Mouse (Mus musculus) stomach, postnatal 0 days (tissue): ENCODE measurements around the gene Dlg1. TPM values are rescaled to one million over a fixed set of nuclear protein-coding genes. Genes with fewer than 3 reads are reported as not detected.

ENCODE experiments used
- ATAC-seq: fragments of 200-750 bp; cut with Nextera tagmentation; 2 replicates; pipeline ENCODE4 v1.8.0; 2017; ENCODE audit not compliant: low FRiP score, low TSS enrichment
- DNase-seq: peaks from one replicate; pipeline ENCODE4 v3.0.0-alpha.2; 2016; ENCODE audit warnings: low spot score
- H3K27ac ChIP-seq: fragments of 300-500 bp; sonication (generic); replicated peaks from 2 replicates; pipeline ENCODE4 v1.5.1; 2014; ENCODE audit warnings: mild to moderate bottlenecking, control low read depth
- H3K27me3 ChIP-seq: fragments of 300-500 bp; sonication (generic); 2 replicates; pipeline ENCODE4 v1.6.1; 2014; ENCODE audit warnings: low read length; ENCODE audit not compliant: control insufficient read depth, insufficient read depth
- H3K36me3 ChIP-seq: fragments of 300-500 bp; sonication (generic); 2 replicates; pipeline ENCODE4 v1.6.1; 2014; ENCODE audit warnings: low read length, mixed read lengths; ENCODE audit not compliant: control insufficient read depth, insufficient read depth
- H3K4me1 ChIP-seq: fragments of 300-500 bp; sonication (generic); replicated peaks from 2 replicates; pipeline ENCODE4 v1.6.1; 2014; ENCODE audit warnings: antibody characterized with exemption; ENCODE audit not compliant: control insufficient read depth, insufficient read depth
- H3K4me2 ChIP-seq: fragments of 300-500 bp; sonication (generic); replicated peaks from 2 replicates; pipeline ENCODE4 v1.6.1; 2014; ENCODE audit warnings: low read depth, mild to moderate bottlenecking, control low read depth, moderate library complexity
- H3K4me3 ChIP-seq: fragments of 300-500 bp; sonication (generic); 2 replicates; pipeline ENCODE4 v1.5.1; 2014; ENCODE audit warnings: low read depth, low read length, control low read depth
- H3K9ac ChIP-seq: fragments of 300-500 bp; sonication (generic); 2 replicates; pipeline ENCODE4 v1.6.1; 2014; ENCODE audit warnings: mild to moderate bottlenecking, low read length, control low read depth, mixed read lengths
- H3K9me3 ChIP-seq: fragments of 300-500 bp; sonication (generic); 2 replicates; pipeline ENCODE4 v1.6.1; 2016; ENCODE audit warnings: low read length; ENCODE audit not compliant: control insufficient read depth
- CTCF ChIP-seq: IDR thresholded peaks from 2 replicates; pipeline ENCODE4 v1.5.1; 2016; ENCODE audit warnings: antibody characterized with exemption, low read depth, mild to moderate bottlenecking, moderate library complexity
- EP300 ChIP-seq: optimal IDR thresholded peaks from 2 replicates; pipeline ENCODE3; 2016; ENCODE audit warnings: antibody characterized with exemption
- WGBS: fragments of 180-500 bp; shearing (Covaris S2); extraction: QIAGEN DNeasy Blood & Tissue Kit; methylation state at CpG from one replicate; pipeline ENCODE4 v1.1.7; 2014; 5-methylcytosine and 5-hydroxymethylcytosine counted together
- polyA plus RNA-seq: library from polyadenylated mRNA; unstranded; fragments of >200 nt; fragmentation: Nextera tagmentation; extraction: Ambion mirVana; gene quantifications from 2 replicates; pipeline ENCODE4 v1.2.1, GENCODE M21; 2015

Gene Dlg1
- polyA plus RNA-seq, 1 experiment from 2014 or later = 11.8 TPM

- Histone ChIP-seq H3K27ac (no peak overlapping the region), H3K9ac (no peak overlapping the region), H3K9me3 (no peaks in the 10 kb centered on the region), H3K27me3 (no peaks in the 10 kb centered on the region), H3K36me3 (no peaks in the 10 kb centered on the region), H3K4me2 (no peak overlapping the region), H3K4me3 (no peak overlapping the region), H3K4me1 (no peaks in the 10 kb centered on the region)
- no peak for TF ChIP-seq CTCF
- TF ChIP-seq EP300 = no peak
- 20% methylated on average over 2 of the region's 2 CpGs for WGBS
- DNase-seq (no peak), ATAC-seq (no peak)
These were observed 5.7 kb upstream of the Dlg1 start for GRCm38 (mm10) chr16:31657502-31657901.

- Histone ChIP-seq H3K9ac (no peak overlapping the region), H3K36me3 (no peaks in the 10 kb centered on the region), H3K4me2 (no peak overlapping the region), H3K4me3 (no peak overlapping the region), H3K27me3 (no peaks in the 10 kb centered on the region), H3K27ac (no peak overlapping the region), H3K9me3 (no peaks in the 10 kb centered on the region), H3K4me1 (no peaks in the 10 kb centered on the region)
- ATAC-seq (no peak), DNase-seq (no peak)
- 57% methylated on average over 6 of the region's 6 CpGs for WGBS
- TF ChIP-seq CTCF = no peak
- no peak for TF ChIP-seq EP300
These were observed 4.5 kb upstream of the Dlg1 start for GRCm38 (mm10) chr16:31658539-31659334.

- Histone ChIP-seq H3K9me3 (no peaks in the 10 kb centered on the region), H3K4me2 (no peak overlapping the region)
These were observed 3.8 kb upstream of the Dlg1 start for GRCm38 (mm10) chr16:31659453-31659852.

GRCm38 (mm10) chr16:31662556-31663378, 476 bp upstream of the Dlg1 start:
- 12% methylated on average over 22 of the region's 22 CpGs for WGBS
- peak overlapping the region; percentile 98 for H3K27ac ChIP-seq
- no peaks in the 10 kb centered on the region for H3K4me1 ChIP-seq
- H3K4me2 ChIP-seq = peak overlapping the region; percentile 94
- DNase-seq (no peak), ATAC-seq (no peak)
- no peaks in the 10 kb centered on the region for H3K9me3 ChIP-seq
- TF ChIP-seq EP300 (no peak), CTCF (no peak)
- H3K9ac ChIP-seq = peak overlapping the region; percentile 94
- H3K4me3 ChIP-seq = peak overlapping the region; percentile 97
- H3K27me3 ChIP-seq = no peaks in the 10 kb centered on the region
- H3K36me3 ChIP-seq = no peaks in the 10 kb centered on the region

More at GRCm38 (mm10) chr16:31659453-31659852, 3.8 kb upstream of the Dlg1 start:
- ATAC-seq (no peak), DNase-seq (no peak)
- TF ChIP-seq EP300 = no peak
- TF ChIP-seq CTCF = no peak
- no peak overlapping the region for H3K4me3 ChIP-seq
- no peaks in the 10 kb centered on the region for H3K27me3 ChIP-seq
- H3K4me1 ChIP-seq = no peaks in the 10 kb centered on the region
- WGBS = 72% methylated on average over 5 of the region's 5 CpGs
- H3K9ac ChIP-seq = no peak overlapping the region
- H3K27ac ChIP-seq = no peak overlapping the region
- no peaks in the 10 kb centered on the region for H3K36me3 ChIP-seq

- H3K4me3 ChIP-seq = peak overlapping the region; percentile 97
- WGBS = under 1% methylated on average over 30 of the region's 36 CpGs
- H3K27ac ChIP-seq = peak overlapping the region; percentile 98
- DNase-seq = no peak
- peak; percentile 82 for ATAC-seq
- no peak for TF ChIP-seq CTCF
- no peak for TF ChIP-seq EP300
- H3K4me2 ChIP-seq = peak overlapping the region; percentile 94
- no peaks in the 10 kb centered on the region for H3K9me3 ChIP-seq
- H3K4me1 ChIP-seq = no peaks in the 10 kb centered on the region
- no peaks in the 10 kb centered on the region for H3K36me3 ChIP-seq
- H3K9ac ChIP-seq = peak overlapping the region; percentile 94
- H3K27me3 ChIP-seq = no peaks in the 10 kb centered on the region
These were observed 999 bp downstream of the Dlg1 start for GRCm38 (mm10) chr16:31664287-31664597.

GRCm38 (mm10) chr16:31672202-31672601, 9.0 kb downstream of the Dlg1 start:
- Histone ChIP-seq H3K4me2 (no peak overlapping the region), H3K36me3 (no peaks in the 10 kb centered on the region), H3K4me3 (no peak overlapping the region), H3K9ac (no peak overlapping the region), H3K27ac (no peak overlapping the region), H3K4me1 (no peaks in the 10 kb centered on the region), H3K9me3 (no peaks in the 10 kb centered on the region), H3K27me3 (no peaks in the 10 kb centered on the region)
- WGBS = 78% methylated on average over 1 of the region's 1 CpGs
- ATAC-seq (no peak), DNase-seq (no peak)
- TF ChIP-seq CTCF (peak; percentile 38), EP300 (no peak)
